Mouse (Mus musculus): Measurements from ENCODE around the gene Adam10.
A peak's percentile ranks its signal among the peaks of the same experiment; 100 is the strongest.

Adam10 gene

DNA sequence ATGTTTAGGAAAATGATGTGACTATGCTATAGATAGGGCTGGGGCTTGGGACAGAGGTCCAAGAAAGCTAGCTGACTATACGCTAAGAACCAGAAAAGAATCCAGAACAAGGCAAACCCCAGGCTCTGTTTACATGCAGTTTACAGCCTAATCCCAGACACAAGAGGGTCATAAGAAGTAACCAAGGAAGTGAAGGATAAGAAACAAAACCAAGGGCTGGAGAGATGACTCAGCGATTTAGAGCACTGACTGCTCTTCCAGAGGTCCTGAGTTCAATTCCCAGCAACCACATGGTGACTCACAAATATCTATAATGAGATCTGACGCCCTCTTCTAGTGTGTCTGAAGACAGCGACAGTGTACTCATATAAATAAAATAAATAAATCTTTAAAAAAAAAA is 3.7 kb upstream of the Adam10 start:
- no peak for DNase-seq

DNA sequence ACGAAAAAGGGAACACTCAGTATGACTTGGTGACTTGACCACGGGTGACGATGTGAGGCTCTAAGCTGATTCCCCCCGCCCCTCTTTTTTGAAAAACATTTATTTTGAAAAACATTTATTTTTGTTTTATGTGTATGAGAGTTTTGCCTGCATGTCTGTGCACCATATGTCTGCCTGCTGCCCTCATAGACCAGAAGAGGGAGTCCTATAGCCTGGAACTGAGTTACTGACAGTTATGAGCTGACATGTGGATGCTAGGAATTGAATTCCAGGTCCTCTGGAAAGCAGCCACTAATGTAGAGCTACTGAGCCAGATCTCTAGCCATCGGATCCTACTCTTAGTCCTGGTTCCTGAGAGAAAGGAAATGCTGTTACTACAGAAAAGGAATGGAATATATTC is 2.8 kb upstream of the Adam10 start:
- DNase-seq, result no peak

DNA sequence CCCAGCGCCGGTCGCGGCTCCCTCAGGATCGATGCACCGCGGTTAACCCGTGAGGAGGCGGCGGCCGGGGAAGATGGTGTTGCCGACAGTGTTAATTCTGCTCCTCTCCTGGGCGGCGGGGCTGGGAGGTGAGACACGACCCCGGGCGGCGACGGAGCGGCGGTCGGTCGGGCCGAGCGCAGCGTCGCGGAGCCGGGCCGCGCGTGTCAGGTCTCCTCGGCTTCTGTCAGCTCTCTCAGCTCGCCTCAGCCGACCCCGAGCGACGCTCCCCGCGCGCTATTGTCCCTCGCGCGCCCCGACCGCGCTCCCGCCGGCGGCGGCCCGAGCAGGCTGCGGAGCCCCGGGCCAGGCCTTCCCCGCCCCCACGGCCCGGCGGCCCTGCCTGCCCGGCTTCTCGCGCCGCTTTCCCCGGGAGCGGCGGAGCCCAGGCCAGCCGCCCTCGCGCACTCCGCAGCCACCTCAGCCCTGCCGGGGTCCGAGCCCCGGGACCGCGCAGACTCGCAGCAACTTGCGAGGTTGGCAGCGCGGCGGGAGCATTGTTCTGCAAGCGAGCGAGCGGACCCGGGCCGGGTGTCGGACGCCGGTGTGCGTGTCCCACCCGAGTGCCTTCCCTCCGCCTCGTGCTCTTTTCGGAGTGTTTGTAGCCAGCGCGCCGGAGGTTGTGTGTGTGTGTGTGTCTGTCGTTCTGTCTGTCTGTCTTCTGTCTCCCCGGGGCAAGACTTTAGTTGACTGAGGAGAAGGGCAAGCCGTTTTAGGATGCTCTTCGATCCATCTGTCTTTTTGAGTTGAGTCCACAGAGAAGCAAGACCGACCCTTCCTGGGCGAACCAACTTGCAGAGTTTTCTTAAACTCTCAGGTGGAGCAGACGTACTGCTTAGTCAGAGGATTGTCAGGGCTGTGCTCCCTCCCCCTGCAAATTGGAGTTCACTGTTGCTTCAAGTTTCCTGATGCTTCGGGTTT is 615 bp downstream of the Adam10 start:
- DNase-seq, result peak; percentile 73

DNA sequence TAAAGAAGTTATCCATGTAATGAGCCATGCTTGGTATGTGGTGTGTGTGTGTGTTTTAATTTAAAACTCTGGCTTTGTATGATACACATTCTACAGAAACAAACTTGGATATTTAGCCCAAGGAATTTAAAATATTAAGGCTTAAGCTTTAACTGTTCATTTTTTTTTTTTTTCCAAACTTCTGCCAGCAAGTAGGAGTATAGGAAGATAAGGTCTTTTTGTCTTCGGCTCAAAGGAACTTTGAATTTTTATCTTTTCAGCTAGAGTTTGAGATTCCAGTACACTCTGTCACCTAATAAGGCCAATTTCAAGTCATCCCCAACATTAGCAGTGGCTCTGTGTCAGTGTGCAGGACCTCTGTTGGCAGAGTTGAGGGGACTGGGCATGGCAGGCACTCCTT is 3.4 kb downstream of the Adam10 start:
- no peak for DNase-seq

DNA sequence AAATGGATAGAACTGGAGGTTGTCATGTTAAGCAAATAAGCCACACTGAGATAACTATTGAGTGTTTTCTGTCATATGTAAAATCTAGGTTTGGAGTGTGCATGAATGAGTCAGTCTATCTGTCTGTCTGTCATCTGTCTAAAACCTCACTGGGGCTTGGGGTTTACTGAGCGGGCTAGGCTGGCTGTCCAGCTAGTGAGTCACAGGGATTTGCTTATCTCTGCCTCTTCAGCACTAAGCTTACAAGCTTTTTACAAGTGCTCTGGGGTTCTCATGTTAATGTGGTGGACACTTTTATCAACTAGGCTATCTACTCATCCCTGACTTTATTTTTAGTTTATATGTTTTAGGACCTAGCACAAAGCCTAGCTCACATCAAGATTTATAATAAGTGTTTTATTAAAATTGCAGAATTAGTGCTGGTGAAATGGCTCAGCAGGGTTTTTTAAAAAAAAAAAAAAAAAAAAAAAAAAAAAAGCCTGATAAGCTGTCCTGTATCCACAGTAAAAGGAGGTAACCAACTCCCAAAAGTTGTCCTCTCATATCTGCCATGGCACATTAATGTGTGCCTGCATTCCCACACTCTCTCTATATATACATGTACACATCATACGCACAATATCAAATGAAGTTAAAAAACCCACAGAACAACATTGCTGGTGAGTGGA is 9.6 kb downstream of the Adam10 start:
- peak; percentile 38 for DNase-seq

DNA sequence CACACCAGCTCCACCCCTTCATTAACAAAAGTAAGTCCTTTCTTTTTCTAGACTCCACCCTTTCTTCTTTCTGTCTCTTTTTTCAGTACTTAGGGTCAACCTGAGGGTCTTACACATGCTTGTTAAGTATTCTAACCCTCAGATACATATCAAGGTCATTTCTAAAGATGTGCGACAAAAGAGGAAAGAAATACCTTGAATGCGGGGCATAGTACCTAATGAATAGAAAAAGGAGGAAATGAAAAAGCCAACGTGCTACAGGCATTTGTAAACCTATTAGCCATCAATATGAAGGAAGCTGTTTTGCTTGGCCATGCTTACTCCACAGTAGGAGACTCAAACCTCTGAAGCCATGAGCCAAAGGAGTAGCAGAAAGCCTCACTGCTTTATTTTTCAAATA is 11.1 kb downstream of the Adam10 start:
- no peak for DNase-seq

DNA sequence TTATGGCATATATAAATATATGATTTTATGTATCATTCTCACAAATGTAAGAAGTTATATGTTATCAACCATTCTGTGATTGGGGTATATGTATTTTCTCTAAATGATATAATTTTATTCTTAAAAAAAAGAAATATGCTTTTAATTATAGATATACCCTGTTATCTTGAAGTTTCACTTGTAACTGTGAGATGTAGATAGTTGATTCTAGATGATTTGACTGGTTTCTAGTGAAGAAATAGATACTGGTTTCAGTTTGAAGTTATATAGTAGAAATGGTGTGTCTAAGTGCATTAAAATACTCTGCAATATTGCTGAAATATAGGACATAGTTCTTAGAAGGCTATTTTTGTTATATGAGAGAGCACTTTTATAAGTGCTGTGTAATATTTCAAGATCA is 11.8 kb downstream of the Adam10 start:
- no peak for DNase-seq

DNA sequence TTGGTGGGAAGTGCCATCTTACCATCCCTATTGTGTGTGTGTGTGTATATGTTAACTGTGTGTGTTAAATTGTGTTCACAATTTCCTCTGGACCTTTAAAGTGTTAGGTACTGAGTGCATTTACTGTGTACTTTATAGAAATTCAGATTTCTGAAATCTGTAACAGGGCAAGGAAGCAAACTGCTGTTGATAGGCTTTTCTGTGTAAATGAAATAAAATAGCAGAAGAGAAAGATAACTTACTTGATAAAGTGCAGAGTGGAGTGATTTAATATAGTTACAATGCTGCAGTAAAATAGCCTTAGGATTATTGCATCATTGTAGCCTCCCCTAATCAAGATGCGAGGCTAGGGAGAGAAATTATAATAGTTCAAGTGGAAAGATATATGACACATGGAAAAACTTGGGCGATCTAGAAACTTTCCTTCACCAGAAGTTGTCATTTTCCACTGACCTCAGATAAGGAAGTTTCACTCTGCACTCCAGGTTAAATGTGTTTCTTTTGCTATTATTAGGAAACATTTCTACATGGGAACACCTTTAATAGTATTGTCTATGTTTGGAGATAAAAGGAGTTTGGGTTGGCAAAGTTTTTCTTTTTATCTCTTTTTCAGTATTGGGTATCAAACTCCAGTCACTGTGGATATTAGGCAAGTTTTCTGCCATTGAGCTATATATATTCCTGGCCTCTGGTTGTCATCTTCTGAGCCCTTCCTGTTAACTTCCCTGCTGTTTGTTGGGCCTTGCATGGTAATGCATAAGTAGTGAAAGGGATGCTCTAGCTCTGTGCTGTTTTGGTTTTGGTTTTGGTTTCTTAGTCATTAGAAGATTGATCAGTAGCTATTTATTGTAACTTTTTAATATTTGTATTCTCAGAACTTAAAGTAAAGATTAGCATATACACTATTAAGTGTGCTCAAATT is 13.2 kb downstream of the Adam10 start:
- no peak for DNase-seq

DNA sequence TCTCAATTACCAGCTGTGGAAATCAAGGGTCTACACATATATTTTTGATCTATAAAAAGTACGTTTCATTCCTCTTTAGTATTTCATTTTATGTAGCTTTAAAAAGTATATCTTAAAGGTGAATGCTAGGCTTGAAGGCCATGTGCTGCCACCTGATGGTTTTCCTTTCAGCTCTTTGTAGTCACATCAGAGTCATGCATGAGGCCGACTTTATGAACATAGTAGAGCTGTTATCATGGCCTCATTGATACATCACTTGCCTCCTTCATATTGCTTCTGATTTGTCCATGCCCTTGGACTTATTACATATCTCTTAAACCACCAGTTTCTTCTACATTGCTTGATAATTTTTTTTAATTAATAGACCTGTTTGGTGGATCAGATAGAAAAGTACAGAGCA is 16.9 kb downstream of the Adam10 start:
- DNase-seq, result no peak

DNA sequence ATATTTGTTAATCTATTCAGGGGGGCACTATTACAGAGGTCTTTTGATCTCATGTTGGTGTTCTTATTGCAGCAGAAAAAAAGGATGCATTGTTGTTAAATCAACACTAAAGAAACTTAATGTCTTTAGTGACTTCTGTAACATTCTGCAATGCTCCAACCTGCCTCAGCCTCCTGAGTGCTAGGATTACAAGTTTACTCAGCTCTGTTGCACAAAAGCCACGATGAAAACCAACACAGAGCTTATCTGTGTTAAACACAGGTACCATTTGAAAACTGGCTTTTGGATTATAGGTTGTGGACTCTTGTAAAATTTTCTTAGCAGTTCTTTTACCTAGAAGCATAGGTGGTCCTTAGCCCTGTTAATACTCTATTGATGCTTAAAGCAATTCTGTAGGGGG is 19.3 kb downstream of the Adam10 start:
- DNase-seq, result no peak

DNA sequence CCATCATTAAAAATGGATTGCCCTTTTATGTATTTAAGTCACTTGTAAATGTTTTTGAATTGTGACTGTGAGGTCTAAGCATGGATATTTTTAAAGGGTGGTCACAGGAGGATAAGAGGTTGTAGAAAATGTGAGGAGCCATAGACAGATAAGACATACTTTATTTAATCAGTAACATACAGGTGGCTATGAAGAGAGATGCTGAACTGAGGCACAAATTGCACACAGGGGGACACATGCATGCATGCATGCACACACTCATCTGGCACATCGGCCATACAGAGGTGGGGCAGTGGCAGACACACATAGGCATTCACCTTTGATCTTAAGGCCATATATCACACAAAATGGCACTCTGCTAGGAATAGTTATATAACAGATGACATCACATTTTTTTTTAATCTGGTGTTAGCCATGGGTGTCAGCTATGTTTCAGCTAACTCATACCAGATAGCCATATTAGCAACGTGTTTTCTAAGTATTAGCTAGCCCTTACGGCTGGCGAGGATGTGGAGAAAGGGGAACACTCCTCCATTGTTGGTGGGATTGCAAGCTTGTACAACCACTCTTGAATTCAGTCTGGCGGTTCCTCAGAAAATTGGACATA is 24.9 kb downstream of the Adam10 start:
- peak; percentile 64 for DNase-seq

DNA sequence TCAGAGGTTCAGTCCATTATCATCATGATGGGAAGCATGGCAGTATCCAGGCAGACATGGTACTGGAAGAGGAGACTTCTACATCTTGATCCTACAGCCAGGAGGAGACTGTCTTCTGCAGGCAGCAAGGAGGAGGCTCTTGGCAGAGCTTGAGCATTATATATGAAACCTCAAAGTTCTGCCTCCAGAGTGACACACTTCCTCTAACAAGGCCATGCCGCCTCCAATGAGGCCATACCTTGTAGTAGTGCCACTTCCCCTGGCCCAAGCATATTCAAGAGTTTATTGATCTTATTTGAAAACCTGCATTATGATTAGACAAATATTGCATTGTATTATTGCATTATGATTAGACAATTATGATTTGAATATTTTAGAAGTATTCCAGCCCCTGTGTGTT is 27.6 kb downstream of the Adam10 start:
- no peak for DNase-seq

DNA sequence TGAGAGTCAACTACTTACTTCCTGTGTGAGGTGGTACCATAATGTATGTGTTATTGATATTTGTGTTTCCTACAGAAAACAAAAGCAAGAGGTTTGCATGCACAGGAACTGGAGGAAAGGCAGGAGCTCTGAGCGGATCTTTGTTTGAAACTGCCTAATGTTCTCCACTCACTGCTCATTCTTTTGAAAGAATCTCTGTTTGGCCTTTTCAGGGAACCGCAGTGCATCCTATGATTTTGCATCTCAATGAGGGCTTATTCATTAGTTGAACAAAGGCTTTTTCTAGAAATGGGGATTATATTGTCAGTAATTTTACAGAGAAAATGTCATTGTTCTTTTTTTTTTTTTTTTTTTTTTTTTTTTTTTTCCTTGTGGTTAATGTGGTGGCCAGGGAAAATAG is 50.7 kb downstream of the Adam10 start:
- DNase-seq, result no peak

DNA sequence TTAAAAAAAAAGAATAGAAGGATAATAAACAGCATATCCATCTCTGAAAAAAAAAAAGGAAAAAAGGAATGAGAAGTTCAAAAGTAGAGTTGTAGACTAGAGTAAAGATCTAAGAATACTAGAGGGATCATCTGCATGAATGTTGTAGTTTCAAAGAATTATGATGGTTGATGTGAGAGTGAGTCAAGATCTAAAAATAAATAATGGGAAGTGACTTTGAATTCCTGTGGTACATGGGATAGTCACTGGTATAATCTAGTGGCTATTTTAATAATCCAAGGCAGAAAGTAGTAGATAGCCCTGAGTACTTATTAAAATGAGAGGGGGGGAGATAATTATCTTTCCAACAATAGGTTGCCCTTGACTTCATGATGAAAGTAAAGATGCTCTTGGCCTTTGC is 52.3 kb downstream of the Adam10 start:
- no peak for DNase-seq

DNA sequence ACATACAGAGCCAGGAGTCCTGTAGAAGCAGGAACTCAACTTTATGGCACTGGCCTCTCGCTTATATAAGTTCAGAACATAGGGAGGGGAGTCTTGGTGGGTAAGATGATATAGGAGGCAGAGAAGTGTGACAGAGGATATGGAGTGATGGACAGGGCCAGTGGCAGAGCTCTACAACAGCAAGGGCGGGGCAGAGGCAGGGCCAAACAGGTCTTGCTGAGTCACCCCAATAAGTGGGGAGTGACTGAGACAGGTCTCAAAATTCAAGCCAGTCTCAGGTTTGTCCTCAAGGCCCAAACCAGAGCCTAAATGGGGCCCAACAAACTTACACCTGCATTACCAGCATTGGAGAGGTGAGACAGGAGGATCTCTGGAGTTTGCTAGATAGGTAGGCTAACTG is 54.4 kb downstream of the Adam10 start:
- peak; percentile 87 for DNase-seq

DNA sequence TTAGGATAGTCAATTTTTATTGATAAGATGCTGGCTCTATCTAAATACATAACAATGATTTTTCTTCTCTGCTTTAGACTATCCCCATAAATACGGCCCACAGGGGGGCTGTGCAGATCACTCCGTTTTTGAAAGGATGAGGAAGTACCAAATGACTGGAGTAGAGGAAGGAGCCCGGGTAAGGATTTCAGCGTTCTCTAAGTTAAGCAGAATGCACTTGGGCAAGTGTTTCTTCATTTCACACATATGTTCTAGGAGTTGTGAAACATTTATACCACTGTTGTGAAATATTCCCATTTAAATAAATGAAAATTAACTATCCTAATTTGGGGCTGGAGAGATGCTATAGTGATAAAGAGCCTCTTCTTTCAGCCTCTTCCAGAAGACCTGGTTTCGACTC is 61.2 kb downstream of the Adam10 start:
- no peak for DNase-seq

DNA sequence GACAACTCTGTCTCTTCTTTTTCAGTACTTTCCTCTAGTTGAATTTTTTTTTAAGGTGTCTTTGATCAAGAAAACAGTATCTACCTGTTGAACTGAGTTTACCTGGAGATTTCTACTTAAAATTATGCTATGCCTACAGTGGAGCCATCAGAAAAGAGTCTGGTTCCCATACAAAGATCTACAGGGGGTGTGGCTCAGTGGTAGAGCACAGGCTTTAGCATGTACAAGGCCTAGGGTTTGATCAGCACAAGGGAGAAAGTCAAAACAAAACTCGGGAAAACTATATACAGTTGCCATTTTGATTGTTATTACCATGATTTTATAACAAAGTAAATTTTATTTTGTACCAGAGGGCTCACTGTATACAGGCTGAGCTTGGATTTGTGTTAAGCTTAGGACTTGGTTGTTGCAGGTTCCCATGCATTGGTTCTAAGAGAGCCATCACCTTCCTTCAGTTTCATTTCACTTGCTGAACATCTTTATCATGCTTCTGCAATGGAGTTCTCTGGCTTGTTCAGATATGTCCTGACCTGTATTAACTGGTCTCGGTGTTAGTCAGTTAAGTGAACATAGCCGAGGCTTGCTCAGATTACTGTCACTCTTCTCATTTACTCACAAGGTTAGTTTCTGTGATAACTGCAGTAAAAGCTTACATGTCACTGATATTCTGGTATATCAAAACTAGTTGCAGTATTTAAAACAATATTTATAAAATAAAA is 72.9 kb downstream of the Adam10 start:
- DNase-seq, result no peak

DNA sequence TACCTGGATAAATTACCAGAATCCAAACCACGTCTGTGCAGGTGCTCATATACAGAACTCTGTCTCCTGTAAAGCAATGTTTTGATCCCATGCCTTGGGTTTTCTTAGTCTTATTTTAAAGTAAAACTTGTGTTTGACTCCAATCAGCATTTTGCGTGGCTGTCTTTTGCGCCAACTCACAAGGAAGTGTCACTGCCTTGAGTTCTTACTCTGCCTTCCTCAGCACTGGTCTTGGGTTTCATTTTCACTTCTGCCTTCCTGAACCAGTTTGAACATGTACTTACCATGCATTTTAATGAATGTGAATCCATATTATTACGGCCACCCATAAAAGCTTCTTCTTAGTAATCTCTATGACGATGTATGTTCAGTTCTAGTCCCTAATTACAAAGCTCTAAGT is 82.2 kb downstream of the Adam10 start:
- no peak for DNase-seq

DNA sequence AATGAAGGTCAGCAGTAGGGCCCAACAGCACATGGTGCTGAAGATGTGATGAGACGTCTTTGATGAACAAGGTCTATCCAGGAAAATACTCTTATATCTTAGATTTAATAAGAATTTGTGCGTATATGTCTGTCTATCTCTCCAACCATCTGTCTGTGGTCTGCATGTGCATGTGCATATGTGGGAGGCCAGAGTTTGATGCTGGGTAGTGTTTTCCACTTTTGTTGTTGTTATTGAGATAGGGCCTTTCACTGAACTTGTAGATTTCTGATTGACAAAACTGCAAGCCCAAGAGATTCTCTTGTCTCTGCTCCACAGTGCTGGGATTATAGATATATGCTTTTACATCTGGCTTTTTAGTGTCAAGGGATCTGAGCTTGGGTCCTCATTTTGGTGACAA is 96.7 kb downstream of the Adam10 start:
- DNase-seq, result no peak

DNA sequence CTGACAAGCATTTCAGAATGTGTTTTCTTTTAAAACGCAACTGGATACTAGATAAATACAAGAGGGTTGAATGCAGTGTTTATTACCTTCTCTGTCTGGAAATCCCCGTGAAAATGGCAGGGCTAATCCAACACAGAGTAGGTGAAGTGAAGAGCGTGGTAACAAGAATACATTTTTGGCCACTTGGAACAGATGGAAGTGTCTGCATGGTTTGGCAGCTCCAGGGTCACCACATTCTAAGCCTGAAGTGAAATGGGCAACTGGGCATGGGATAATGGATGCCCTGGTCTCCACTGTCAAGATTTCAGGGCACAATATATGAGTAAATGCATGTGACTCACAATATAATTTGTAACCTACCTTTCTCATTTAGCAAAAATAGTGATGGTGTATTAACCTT is 103.4 kb downstream of the Adam10 start:
- DNase-seq, result no peak

DNA sequence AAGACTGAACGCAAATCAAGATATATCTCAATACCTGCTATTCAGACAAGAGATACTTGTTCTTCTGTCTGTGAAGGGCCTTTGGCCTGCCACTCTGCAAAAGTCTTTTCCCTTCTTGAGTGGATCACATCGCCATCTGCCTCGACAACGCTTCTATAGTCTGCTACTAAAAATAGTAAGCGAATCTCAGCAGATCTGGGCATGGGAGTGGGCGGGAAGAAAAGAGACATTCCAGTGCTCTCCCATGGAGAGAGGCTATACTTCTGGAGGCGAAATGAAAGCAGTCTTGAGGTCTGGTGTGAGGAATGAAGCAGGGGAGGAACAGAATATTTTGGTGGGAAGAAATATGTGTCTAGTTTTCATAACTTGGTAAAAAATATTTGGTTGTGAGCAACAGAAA is 109.9 kb downstream of the Adam10 start:
- DNase-seq, result no peak

DNA sequence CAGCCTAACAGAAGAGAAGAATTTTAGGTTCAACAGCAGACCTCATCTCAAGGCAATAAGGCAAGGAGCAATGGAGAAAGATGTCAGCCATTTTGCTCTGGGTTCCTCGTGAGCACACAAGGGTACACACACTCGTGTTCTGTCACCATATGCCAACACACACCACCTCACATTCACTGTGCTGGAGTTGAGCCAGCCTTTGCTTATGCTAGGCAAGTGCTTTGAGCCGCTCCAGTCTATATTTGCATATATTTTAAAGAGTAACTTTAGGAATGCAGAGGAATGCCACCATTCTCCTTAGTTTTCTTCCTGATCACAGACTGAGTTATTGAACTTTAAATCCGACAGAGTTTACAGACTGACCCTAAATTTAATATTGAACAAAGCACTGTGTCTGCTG is 111.8 kb downstream of the Adam10 start:
- DNase-seq, result no peak
